Mouse (Mus musculus): ENCODE measurements around the gene Unc5a. TPM values are rescaled to one million over a fixed set of nuclear protein-coding genes. Genes with fewer than 3 reads are reported as not detected.

Unc5a gene
- polyA plus RNA-seq, 1 experiment from 2014 or later = 0.55 TPM

DNA sequence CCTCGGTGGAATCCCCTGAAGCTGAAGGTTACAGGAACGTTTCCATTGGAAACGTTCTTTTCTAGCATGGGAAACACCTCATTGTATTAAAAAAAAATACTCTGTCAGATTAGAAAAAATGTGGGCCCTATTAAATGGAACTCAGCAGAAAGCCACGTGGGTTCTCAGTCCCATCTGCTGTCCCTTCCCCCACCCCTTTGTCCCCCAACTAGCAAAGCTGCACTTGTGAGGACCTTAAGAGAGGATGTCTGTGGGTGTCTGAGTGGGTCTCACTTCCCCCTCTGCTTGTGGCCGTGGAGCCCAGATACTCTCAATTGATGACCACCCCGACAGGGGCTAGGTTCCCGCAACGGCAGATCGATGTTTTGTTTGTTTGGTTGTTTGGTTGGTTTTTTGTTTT lies 27.5 kb upstream of the Unc5a start:
- Histone ChIP-seq H3K9me3 (ENCODE audit: low read length) (no peaks in the 10 kb centered on the region), H3K27me3 (ENCODE audit: insufficient read depth, low read length) (no peaks in the 10 kb centered on the region), H3K9ac (replicated peaks) (no peak overlapping the region), H3K4me1 (ENCODE audit: insufficient read depth) (no peaks in the 10 kb centered on the region), H3K4me2 (ENCODE audit: low read depth, low read length) (no peak overlapping the region), H3K36me3 (replicated peaks; ENCODE audit: insufficient read depth, low read length) (no peaks in the 10 kb centered on the region), H3K27ac (ENCODE audit: low read depth) (no peak overlapping the region), H3K4me3 (ENCODE audit: low read depth, low read length) (no peak overlapping the region)
- WGBS (ENCODE audit: insufficient replicate concordance) = 62% methylated on average over 9 of the region's 9 CpGs
- DNase-seq (no peak), ATAC-seq (no peak)
- TF ChIP-seq EP300 (IDR thresholded peaks at IDR 0.05; ENCODE audit: low read depth) = no peak
- TF ChIP-seq CTCF (IDR thresholded peaks at IDR 0.05; ENCODE audit: low read depth) = no peak

- H3K4me2 ChIP-seq (ENCODE audit: low read depth, low read length) = no peak overlapping the region
- ATAC-seq = no peak
- no peak for TF ChIP-seq CTCF (IDR thresholded peaks at IDR 0.05; ENCODE audit: low read depth)
- TF ChIP-seq EP300 (IDR thresholded peaks at IDR 0.05; ENCODE audit: low read depth) = no peak
Observed at GRCm38 (mm10) chr13:54923705-54924104, 25.5 kb upstream of the Unc5a start.

GRCm38 (mm10) chr13:54925466-54925865 lies 23.7 kb upstream of the Unc5a start:
- no peaks in the 10 kb centered on the region for H3K9me3 ChIP-seq (ENCODE audit: low read length)
- ATAC-seq (no peak), DNase-seq (no peak)
- WGBS (ENCODE audit: insufficient replicate concordance) = 41% methylated on average over 8 of the region's 8 CpGs
- H3K9ac ChIP-seq (replicated peaks) = no peak overlapping the region
- no peaks in the 10 kb centered on the region for H3K4me1 ChIP-seq (ENCODE audit: insufficient read depth)
- no peak overlapping the region for H3K27ac ChIP-seq (ENCODE audit: low read depth)
- H3K4me3 ChIP-seq (ENCODE audit: low read depth, low read length) = no peak overlapping the region
- no peaks in the 10 kb centered on the region for H3K27me3 ChIP-seq (ENCODE audit: insufficient read depth, low read length)
- no peaks in the 10 kb centered on the region for H3K36me3 ChIP-seq (replicated peaks; ENCODE audit: insufficient read depth, low read length)
- no peak overlapping the region for H3K4me2 ChIP-seq (ENCODE audit: low read depth, low read length)
- no peak for TF ChIP-seq EP300 (IDR thresholded peaks at IDR 0.05; ENCODE audit: low read depth)
- TF ChIP-seq CTCF (IDR thresholded peaks at IDR 0.05; ENCODE audit: low read depth) = no peak

More at GRCm38 (mm10) chr13:54923705-54924104, 25.5 kb upstream of the Unc5a start:
- Histone ChIP-seq H3K36me3 (replicated peaks; ENCODE audit: insufficient read depth, low read length) (no peaks in the 10 kb centered on the region), H3K9me3 (ENCODE audit: low read length) (no peaks in the 10 kb centered on the region), H3K4me1 (ENCODE audit: insufficient read depth) (no peaks in the 10 kb centered on the region), H3K9ac (replicated peaks) (no peak overlapping the region), H3K4me3 (ENCODE audit: low read depth, low read length) (no peak overlapping the region), H3K27ac (ENCODE audit: low read depth) (no peak overlapping the region), H3K27me3 (ENCODE audit: insufficient read depth, low read length) (no peaks in the 10 kb centered on the region)
- DNase-seq = no peak
- 83% methylated on average over 2 of the region's 2 CpGs for WGBS (ENCODE audit: insufficient replicate concordance)

GRCm38 (mm10) chr13:54926654-54927053 lies 22.6 kb upstream of the Unc5a start:
- Histone ChIP-seq H3K36me3 (replicated peaks; ENCODE audit: insufficient read depth, low read length) (no peaks in the 10 kb centered on the region), H3K9me3 (ENCODE audit: low read length) (no peaks in the 10 kb centered on the region), H3K27ac (ENCODE audit: low read depth) (no peak overlapping the region), H3K27me3 (ENCODE audit: insufficient read depth, low read length) (no peaks in the 10 kb centered on the region), H3K9ac (replicated peaks) (no peak overlapping the region), H3K4me2 (ENCODE audit: low read depth, low read length) (no peak overlapping the region), H3K4me3 (ENCODE audit: low read depth, low read length) (no peak overlapping the region), H3K4me1 (ENCODE audit: insufficient read depth) (no peaks in the 10 kb centered on the region)
- TF ChIP-seq EP300 (IDR thresholded peaks at IDR 0.05; ENCODE audit: low read depth) (no peak), CTCF (IDR thresholded peaks at IDR 0.05; ENCODE audit: low read depth) (0 out of 2 replicates have a peak, but pooled peaks have one; percentile 12)
- DNase-seq = no peak
- ATAC-seq = no peak
- WGBS (ENCODE audit: insufficient replicate concordance) = 65% methylated on average over 4 of the region's 4 CpGs

DNA sequence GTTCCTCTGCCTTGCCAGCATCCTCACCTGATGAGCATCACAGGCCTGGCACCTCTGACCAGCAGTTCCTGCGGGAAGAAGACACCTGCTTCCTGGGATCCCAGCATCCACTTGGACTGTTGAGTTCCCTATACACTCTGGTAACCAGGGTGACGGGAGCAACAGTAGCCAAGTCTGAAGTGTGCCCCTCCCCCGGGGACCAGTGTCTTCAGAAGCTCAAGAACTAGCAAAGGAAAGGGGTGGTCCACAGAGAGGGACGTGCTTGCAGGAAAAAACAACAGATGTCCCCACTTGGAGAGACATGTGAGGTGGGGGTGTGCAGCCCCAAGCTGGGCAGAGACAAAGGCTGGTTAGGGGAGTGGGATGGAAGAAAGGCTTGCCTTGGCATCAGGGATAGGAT lies 19.1 kb upstream of the Unc5a start:
- TF ChIP-seq CTCF (IDR thresholded peaks at IDR 0.05; ENCODE audit: low read depth) (no peak), EP300 (IDR thresholded peaks at IDR 0.05; ENCODE audit: low read depth) (no peak)
- no peak overlapping the region for H3K4me3 ChIP-seq (ENCODE audit: low read depth, low read length)
- H3K27me3 ChIP-seq (ENCODE audit: insufficient read depth, low read length) = no peaks in the 10 kb centered on the region
- WGBS (ENCODE audit: insufficient replicate concordance) = 56% methylated on average over 4 of the region's 4 CpGs
- no peak overlapping the region for H3K4me2 ChIP-seq (ENCODE audit: low read depth, low read length)
- DNase-seq (no peak), ATAC-seq (no peak)
- H3K36me3 ChIP-seq (replicated peaks; ENCODE audit: insufficient read depth, low read length) = no peaks in the 10 kb centered on the region
- no peak overlapping the region for H3K27ac ChIP-seq (ENCODE audit: low read depth)
- H3K9ac ChIP-seq (replicated peaks) = no peak overlapping the region
- H3K9me3 ChIP-seq (ENCODE audit: low read length) = no peaks in the 10 kb centered on the region
- H3K4me1 ChIP-seq (ENCODE audit: insufficient read depth) = no peaks in the 10 kb centered on the region

DNA sequence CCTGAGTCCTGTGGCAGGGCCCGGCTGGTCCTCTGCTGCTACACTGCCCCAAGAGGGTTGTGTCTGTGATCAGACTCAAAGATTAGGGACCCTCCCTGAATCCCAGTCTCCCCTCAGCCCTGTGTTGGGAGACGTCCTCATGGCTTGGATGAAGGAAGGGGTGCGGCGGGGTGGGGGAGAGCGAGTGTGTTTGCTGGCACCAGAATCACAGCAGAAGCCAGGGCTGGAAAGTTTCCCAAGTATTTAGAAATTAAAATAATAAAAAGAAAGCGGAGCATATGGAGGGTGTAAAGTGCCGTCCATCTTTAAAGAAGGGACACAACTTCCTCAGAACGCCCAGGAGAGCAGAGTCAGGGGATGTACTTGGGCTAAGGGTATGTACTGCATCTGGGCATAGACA lies 14.3 kb upstream of the Unc5a start:
- Histone ChIP-seq H3K36me3 (replicated peaks; ENCODE audit: insufficient read depth, low read length) (no peaks in the 10 kb centered on the region), H3K4me2 (ENCODE audit: low read depth, low read length) (no peak overlapping the region), H3K9ac (replicated peaks) (no peak overlapping the region), H3K27ac (ENCODE audit: low read depth) (no peak overlapping the region), H3K4me1 (ENCODE audit: insufficient read depth) (no peaks in the 10 kb centered on the region), H3K4me3 (ENCODE audit: low read depth, low read length) (no peak overlapping the region), H3K27me3 (ENCODE audit: insufficient read depth, low read length) (no peaks in the 10 kb centered on the region), H3K9me3 (ENCODE audit: low read length) (no peaks in the 10 kb centered on the region)
- 63% methylated on average over 8 of the region's 8 CpGs for WGBS (ENCODE audit: insufficient replicate concordance)
- ATAC-seq = no peak
- TF ChIP-seq CTCF (IDR thresholded peaks at IDR 0.05; ENCODE audit: low read depth) (no peak), EP300 (IDR thresholded peaks at IDR 0.05; ENCODE audit: low read depth) (no peak)
- DNase-seq = no peak

- Histone ChIP-seq H3K9me3 (ENCODE audit: low read length) (no peaks in the 10 kb centered on the region), H3K27ac (ENCODE audit: low read depth) (no peak overlapping the region), H3K27me3 (ENCODE audit: insufficient read depth, low read length) (no peaks in the 10 kb centered on the region), H3K4me2 (ENCODE audit: low read depth, low read length) (no peak overlapping the region), H3K9ac (replicated peaks) (no peak overlapping the region), H3K4me3 (ENCODE audit: low read depth, low read length) (no peak overlapping the region), H3K4me1 (ENCODE audit: insufficient read depth) (no peaks in the 10 kb centered on the region), H3K36me3 (replicated peaks; ENCODE audit: insufficient read depth, low read length) (no peaks in the 10 kb centered on the region)
- TF ChIP-seq EP300 (IDR thresholded peaks at IDR 0.05; ENCODE audit: low read depth) (no peak), CTCF (IDR thresholded peaks at IDR 0.05; ENCODE audit: low read depth) (no peak)
- whole genome bisulfite sequencing (ENCODE audit: insufficient replicate concordance) = 68% methylated on average over 6 of the region's 6 CpGs
- ATAC-seq (no peak), DNase-seq (no peak)
Observed at GRCm38 (mm10) chr13:54936173-54936572, 13.0 kb upstream of the Unc5a start.

Data from liver, postnatal 0 days (tissue).